47 mouse cellular contexts compared by ENCODE assay signal in genomic region chr4:120042480-120042879, GRCm38 (mm10). TPM values are rescaled to one million over a fixed set of nuclear protein-coding genes. Genes with fewer than 3 reads are reported as not detected.
"Had no signal": no experiment of that assay in that cellular context is flagged by ENCODE, and none has a peak within 500 bp of the region (broad histone marks: within the 10 kb centered on the region; RNA-seq: fewer than 3 reads in every experiment).

No protein-coding gene starts in this region.

- DNase-seq: left cerebral cortex, postnatal 4 days; liver; liver, embryonic 13.5 days; liver, postnatal 0 days; lung, adult 18-20 months; lung, adult 2 months; lung, embryonic 14.5 days; lung, postnatal 10 days; lung, postnatal 14 days; lung, postnatal 36 days; lung, postnatal 4 days; midbrain, embryonic 14.5 days had no signal

- H3K36me3 ChIP-seq: limb, embryonic 10.5 days; limb, embryonic 12.5 days; limb, embryonic 13.5 days; limb, embryonic 15.5 days; liver, embryonic 12.5 days; liver, embryonic 13.5 days; liver, embryonic 15.5 days; lung, embryonic 15.5 days; midbrain, embryonic 10.5 days; midbrain, embryonic 12.5 days; midbrain, embryonic 13.5 days; midbrain, embryonic 15.5 days; neural tube, embryonic 12.5 days had no signal

- H3K4me3 ChIP-seq: limb, embryonic 10.5 days; limb, embryonic 12.5 days; limb, embryonic 13.5 days; limb, embryonic 15.5 days; liver, embryonic 12.5 days; liver, embryonic 13.5 days; liver, embryonic 15.5 days; lung, embryonic 15.5 days; megakaryocyte, embryonic 14.5 days; midbrain, embryonic 10.5 days; midbrain, embryonic 12.5 days; midbrain, embryonic 13.5 days; midbrain, embryonic 15.5 days; myocyte; neural tube, embryonic 12.5 days had no signal

- H3K4me1 ChIP-seq: liver, embryonic 12.5 days; liver, embryonic 13.5 days; liver, embryonic 15.5 days; lung, embryonic 15.5 days; midbrain, embryonic 12.5 days; midbrain, embryonic 13.5 days; midbrain, embryonic 15.5 days; neural tube, embryonic 12.5 days had no signal

- H3K27me3 ChIP-seq: liver, embryonic 13.5 days; liver, embryonic 15.5 days; midbrain, embryonic 15.5 days; neural tube, embryonic 12.5 days had no signal

- H3K27ac ChIP-seq: limb, embryonic 10.5 days; limb, embryonic 12.5 days; limb, embryonic 13.5 days; limb, embryonic 15.5 days; liver, embryonic 12.5 days; liver, embryonic 13.5 days; liver, embryonic 14.5 days; liver, embryonic 15.5 days; lung, embryonic 15.5 days; macrophage; midbrain, embryonic 10.5 days; midbrain, embryonic 12.5 days; midbrain, embryonic 13.5 days; midbrain, embryonic 15.5 days; neural tube, embryonic 12.5 days had no signal

- H3K9me3 ChIP-seq: limb, embryonic 10.5 days; limb, embryonic 12.5 days; limb, embryonic 13.5 days; limb, embryonic 15.5 days; liver, embryonic 12.5 days; liver, embryonic 13.5 days; liver, embryonic 15.5 days; lung, embryonic 15.5 days; midbrain, embryonic 10.5 days; midbrain, embryonic 12.5 days; midbrain, embryonic 13.5 days; midbrain, embryonic 15.5 days; neural tube, embryonic 12.5 days had no signal

- H3K9ac ChIP-seq: limb, embryonic 12.5 days; limb, embryonic 13.5 days; limb, embryonic 15.5 days; liver, embryonic 12.5 days; liver, embryonic 13.5 days; liver, embryonic 14.5 days; liver, embryonic 15.5 days; liver, postnatal 0 days; lung, embryonic 14.5 days; lung, embryonic 15.5 days; midbrain, embryonic 12.5 days; midbrain, embryonic 13.5 days; midbrain, embryonic 15.5 days; neural tube, embryonic 12.5 days had no signal

- H3K4me2 ChIP-seq: limb, embryonic 12.5 days; limb, embryonic 13.5 days; limb, embryonic 15.5 days; liver, embryonic 11.5 days; liver, embryonic 12.5 days; liver, embryonic 13.5 days; liver, embryonic 15.5 days; lung, embryonic 14.5 days; lung, embryonic 15.5 days; midbrain, embryonic 11.5 days; midbrain, embryonic 12.5 days; midbrain, embryonic 13.5 days; midbrain, embryonic 15.5 days; neural tube, embryonic 12.5 days had no signal

RNA-seq across cellular contexts. Expression of gene AL607142.1, which starts 22.3 kb away (rescaled TPM):
- total RNA-seq: left cerebral cortex, postnatal 10 days; left cerebral cortex, postnatal 14 days; left cerebral cortex, postnatal 25 days; left cerebral cortex, postnatal 36 days; left cerebral cortex, postnatal 4 days; liver, adult 2 months; megakaryocyte progenitor cell, adult 5-6 weeks; megakaryocyte, adult 5-6 weeks; megakaryocyte-erythroid progenitor cell, adult 5-6 weeks; midbrain, postnatal 0 days; monocyte, adult 5-6 weeks had no signal
- polyA plus RNA-seq: limb, embryonic 10.5 days; limb, embryonic 11.5 days; limb, embryonic 12.5 days; limb, embryonic 13.5 days; limb, embryonic 14.5 days; limb, embryonic 15.5 days; liver, adult 2 months; liver, embryonic 11.5 days; liver, embryonic 12.5 days; liver, embryonic 13.5 days; liver, embryonic 14.5 days; liver, embryonic 15.5 days; liver, embryonic 16.5 days; liver, postnatal 0 days; lung, adult 2 months; lung, embryonic 14.5 days; lung, embryonic 15.5 days; lung, embryonic 16.5 days; lung, postnatal 0 days; macrophage; midbrain, embryonic 10.5 days; midbrain, embryonic 11.5 days; midbrain, embryonic 12.5 days; midbrain, embryonic 13.5 days; midbrain, embryonic 14.5 days; midbrain, embryonic 15.5 days; midbrain, embryonic 16.5 days; midbrain, postnatal 0 days; myocyte; neural tube, embryonic 11.5 days; neural tube, embryonic 12.5 days had no signal
